Mouse (Mus musculus) cerebellum, adult 2 months (tissue): ENCODE measurements around the gene Map4.

Source experiments
- CTCF ChIP-seq: fragments of 200-500 bp; IDR thresholded peaks from 2 replicates; pipeline ENCODE4 v1.5.1; 2011; ENCODE audit warnings: low read depth, mild to moderate bottlenecking, control low read depth, low read length, moderate library complexity, borderline replicate concordance; ENCODE audit not compliant: insufficient read depth
- POLR2A ChIP-seq: fragments of 200-500 bp; IDR thresholded peaks from 2 replicates; pipeline ENCODE4 v1.6.1; 2011; ENCODE audit warnings: low read length, control low read depth, borderline replicate concordance; ENCODE audit not compliant: insufficient read depth

- TF ChIP-seq CTCF = no peak
- TF ChIP-seq POLR2A = no peak
Observed at GRCm38 (mm10) chr9:109899361-109899760, 31.9 kb upstream of the Map4 start.
